Mouse (Mus musculus) liver, adult 2 months (tissue): ENCODE data around the gene Wasl.

Source experiments
- CTCF ChIP-seq: fragments of 200-500 bp; IDR thresholded peaks from 2 replicates; pipeline ENCODE4 v1.5.1; 2011; ENCODE audit warnings: low read depth, low read length, control low read depth
- POLR2A ChIP-seq: fragments of 200-500 bp; IDR thresholded peaks from 2 replicates; pipeline ENCODE4 v1.6.1; 2011; ENCODE audit warnings: low read length, control low read depth; ENCODE audit not compliant: insufficient read depth; ENCODE audit errors: extremely low read depth

GRCm38 (mm10) chr6:24666248-24666647 is 1.4 kb upstream of the Wasl start:
- TF ChIP-seq POLR2A (no peak), CTCF (no peak)
